Mouse (Mus musculus): ENCODE results near the gene Zscan22.

DNA sequence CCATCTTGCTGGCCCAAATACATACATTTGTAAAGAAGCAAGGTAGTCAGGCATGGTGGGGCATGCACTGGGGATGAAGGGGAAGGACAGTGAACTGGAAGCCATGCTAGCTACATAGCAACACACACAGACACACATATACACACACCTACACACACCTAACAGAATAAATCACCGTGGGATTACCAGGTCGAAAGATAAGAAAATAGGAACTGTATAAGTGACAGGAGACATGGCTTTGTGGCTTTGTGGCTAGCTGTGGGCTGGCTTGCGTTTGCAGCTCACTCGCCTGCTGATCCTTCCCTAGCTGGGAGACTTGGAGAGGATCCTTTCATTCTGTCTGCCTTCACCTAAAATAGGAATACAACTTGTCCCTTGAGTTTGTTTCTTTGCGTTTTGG is 3.9 kb downstream of the Zscan22 start:
- TF ChIP-seq CTCF (IDR thresholded peaks at IDR 0.05; ENCODE audit: low read depth, low read length) (no peak), POLR2A (IDR thresholded peaks at IDR 0.05; ENCODE audit: borderline replicate concordance, low read depth, low read length) (no peak)
